Mouse (Mus musculus) CH12.LX (cell line): ENCODE results near the gene Ankrd11.

ENCODE experiments used
- CHD2 ChIP-seq: IDR thresholded peaks from 2 replicates; pipeline ENCODE4 v1.6.1; 2011; ENCODE audit warnings: low read length, improper control_type of control experiment
- CTCF ChIP-seq, 2 experiments: IDR thresholded peaks in 1 of 2; conservative IDR thresholded peaks in 1 of 2; 2 replicates each; pipeline ENCODE4 v1.5.1; 2011 to 2012; ENCODE audit warnings: low read depth in 2 of 2, low read length in 2 of 2, improper control_type of control experiment in 1 of 2, inconsistent platforms in 1 of 2, mild to moderate bottlenecking in 1 of 2, moderate library complexity in 1 of 2
- MEF2A ChIP-seq: IDR thresholded peaks from 2 replicates; pipeline ENCODE4 v1.6.1; 2014; ENCODE audit warnings: low read depth, mild to moderate bottlenecking, inconsistent platforms, low read length, improper control_type of control experiment, borderline replicate concordance
- POLR2A ChIP-seq: IDR thresholded peaks from 2 replicates; pipeline ENCODE4 v1.6.1; 2011; ENCODE audit warnings: low read depth, mild to moderate bottlenecking, improper control_type of control experiment, low read length
- UBTF ChIP-seq: IDR thresholded peaks from 2 replicates; pipeline ENCODE4 v1.6.1; 2012; ENCODE audit warnings: low read depth, mild to moderate bottlenecking, inconsistent platforms, low read length, improper control_type of control experiment, moderate library complexity
- USF1 ChIP-seq: IDR thresholded peaks from 2 replicates; pipeline ENCODE4 v1.6.1; 2014; ENCODE audit warnings: low read depth, mild to moderate bottlenecking, inconsistent platforms, low read length, improper control_type of control experiment

DNA sequence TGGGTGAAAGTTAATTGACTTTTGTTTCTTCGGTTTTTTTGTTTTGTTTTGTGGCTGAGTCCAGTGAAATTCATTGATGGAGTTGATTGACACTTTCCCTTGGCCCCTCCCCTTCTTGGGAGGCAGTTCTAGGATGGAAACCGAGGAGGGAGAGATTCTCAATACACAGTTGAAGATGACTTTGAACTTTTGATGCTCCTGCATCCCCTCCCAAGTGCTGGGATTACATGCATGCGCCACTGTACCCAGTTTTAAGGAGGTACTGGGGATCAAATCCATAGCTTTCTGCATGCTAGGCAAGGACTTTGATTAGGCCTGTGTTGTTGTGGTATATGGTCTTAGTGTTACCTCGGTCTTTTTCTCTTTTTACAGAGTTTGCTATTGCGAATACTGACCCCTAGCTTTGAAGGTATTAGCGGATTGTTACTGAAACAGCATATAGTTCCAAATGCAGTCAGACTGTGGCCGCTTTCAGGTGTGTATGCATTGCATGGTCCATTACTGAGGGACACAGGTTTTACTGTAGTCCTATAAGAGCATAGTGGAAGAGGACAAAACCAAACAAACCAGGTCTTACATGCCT is 24.1 kb upstream of the Ankrd11 start:
- TF ChIP-seq CHD2 (no peak), USF1 (no peak), MEF2A (no peak), UBTF (no peak), POLR2A (no peak), CTCF (conservative IDR thresholded peaks at IDR 0.05 in 1 of 2, IDR thresholded peaks at IDR 0.05 in 1 of 2; ENCODE audit: low read depth in 2 of 2, low read length in 2 of 2) (peak in 1 of 2 experiments; percentile 53; a peak in 2 of 4 replicates)
